Mouse (Mus musculus) lung, adult 2 months (tissue): ENCODE results near the gene Man1c1.

Experiments
- CTCF ChIP-seq: fragments of 200-500 bp; IDR thresholded peaks from 2 replicates; pipeline ENCODE4 v1.5.1; 2011; ENCODE audit warnings: mild to moderate bottlenecking, low read length, control low read depth; ENCODE audit not compliant: insufficient read depth
- POLR2A ChIP-seq: fragments of 200-500 bp; IDR thresholded peaks from 2 replicates; pipeline ENCODE4 v1.6.1; 2011; ENCODE audit warnings: low read depth, mild to moderate bottlenecking, control low read depth, low read length, borderline replicate concordance; ENCODE audit errors: extremely low read depth

DNA sequence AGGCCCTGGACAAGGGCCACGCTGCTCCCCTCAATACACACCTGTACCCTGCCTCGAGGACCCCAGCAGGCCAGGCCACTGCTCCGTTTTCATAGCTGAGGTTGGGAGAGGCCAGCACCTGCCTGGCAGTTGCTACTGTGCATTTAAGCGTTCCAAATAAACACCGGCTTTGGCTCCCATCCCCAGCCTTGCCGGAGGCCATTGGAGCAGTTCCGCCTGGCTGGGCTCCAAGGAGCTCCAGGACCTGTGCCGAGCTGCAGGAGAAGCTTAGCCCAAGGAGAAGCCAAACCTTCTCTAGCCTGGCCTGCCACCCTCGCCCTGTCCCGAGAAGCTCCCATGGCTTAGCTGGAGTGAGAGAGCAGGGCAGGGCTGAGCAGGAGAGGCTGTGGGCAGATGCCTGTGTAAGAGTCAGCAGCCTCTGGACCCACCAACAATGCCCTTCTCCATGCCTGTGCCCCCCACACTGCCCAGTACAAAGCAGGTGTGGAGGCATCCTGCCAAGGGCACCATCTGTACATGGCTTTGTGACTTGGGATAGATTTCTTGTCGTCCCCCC is 112.5 kb downstream of the Man1c1 start:
- TF ChIP-seq POLR2A (no peak), CTCF (no peak)
